Mouse (Mus musculus): Measurements from ENCODE around the gene Prss1.
"Not testable (repeated sequence)": the region's sequence is repeated elsewhere in the genome, so short reads cannot be mapped to it uniquely, and the experiment has no call there.

The Prss1 gene

DNA sequence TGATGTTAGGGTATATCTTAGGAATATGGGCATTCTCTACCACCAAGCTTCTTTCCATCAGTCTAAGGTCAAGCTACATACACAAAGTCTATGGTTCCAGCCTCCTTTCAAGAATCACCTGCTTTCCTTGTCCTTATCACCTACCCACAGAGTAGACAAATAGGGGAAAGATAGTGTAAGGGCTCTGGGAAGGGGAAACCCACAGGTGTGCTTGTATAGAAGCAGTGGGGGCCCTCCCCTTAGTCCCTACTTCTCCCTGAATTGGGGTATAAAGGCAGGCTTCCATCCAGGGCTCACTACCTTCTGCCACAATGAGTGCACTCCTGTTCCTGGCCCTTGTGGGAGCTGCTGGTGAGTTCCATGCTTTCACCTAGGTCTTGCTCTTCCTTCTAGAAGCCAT lies at the start of gene Prss1:
Prss1 (plus strand) TSS at position 301 of the 400 bp plus-strand sequence.
- DNase-seq: not testable (repeated sequence)

- DNase-seq: not testable (repeated sequence)
Measured at GRCm38 (mm10) chr6:41442261-41442660, 16.5 kb upstream of the Prss1 start.

GRCm38 (mm10) chr6:41446045-41446444 lies 12.7 kb upstream of the Prss1 start, which contains the start of gene Gm10334:
TSS of gene Gm10334 (minus strand) at chr6:41446145.
- not testable (repeated sequence) for DNase-seq

GRCm38 (mm10) chr6:41499374-41499773 lies 40.6 kb downstream of the Prss1 start:
- no peak for DNase-seq

DNA sequence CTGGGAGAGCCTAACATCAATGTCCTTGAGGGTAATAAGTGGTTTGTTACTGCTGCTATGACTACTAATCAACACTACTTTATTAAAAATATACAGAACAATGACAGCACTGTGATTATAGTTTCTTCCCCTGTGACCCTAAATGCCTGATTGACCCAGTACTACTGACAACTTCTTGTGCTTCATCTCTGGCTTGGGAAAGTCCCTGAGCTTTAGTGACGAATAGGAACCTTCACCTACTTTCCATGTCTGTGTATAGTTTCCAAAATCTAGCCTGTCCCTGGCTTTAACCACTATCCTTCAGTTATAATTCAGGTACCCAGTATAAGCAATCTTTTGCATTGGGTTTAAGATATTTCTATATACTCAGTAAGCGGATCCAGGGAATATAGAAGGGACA lies 46.2 kb downstream of the Prss1 start:
- DNase-seq: no peak

DNA sequence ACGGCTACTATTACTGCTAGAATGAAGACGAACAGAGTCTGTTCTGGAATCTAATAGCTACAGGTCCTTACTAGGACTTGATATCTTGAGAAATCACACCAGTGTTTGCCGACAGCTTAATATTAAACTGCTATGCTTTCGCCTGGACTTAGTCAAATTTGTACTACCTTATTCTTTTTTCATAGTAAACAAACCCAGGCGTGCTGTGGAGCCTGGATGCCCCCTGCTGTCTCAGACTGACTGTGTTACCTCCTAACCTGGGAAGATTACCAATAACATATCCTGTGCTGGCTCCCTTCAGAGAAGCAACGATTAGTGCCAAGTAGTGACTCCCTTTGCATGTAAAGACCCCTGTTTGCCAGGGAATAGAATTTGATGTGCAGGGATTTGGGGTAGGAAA lies 46.6 kb downstream of the Prss1 start:
- no peak for DNase-seq

Data from kidney, adult 11 months (tissue).